Mouse (Mus musculus) thymus, adult 2 months (tissue): ENCODE measurements around the gene Babam2. TPM values are rescaled to one million over a fixed set of nuclear protein-coding genes. Genes with fewer than 3 reads are reported as not detected.

Experiments used
- DNase-seq: peaks from one replicate; pipeline ENCODE4 v3.0.0; 2021
- H3K27ac ChIP-seq: fragments of 200-500 bp; 2 replicates; pipeline ENCODE4 v1.5.1; 2012; ENCODE audit warnings: low read length, control low read depth; ENCODE audit not compliant: control insufficient read depth, insufficient read depth
- H3K27me3 ChIP-seq: fragments of 200-500 bp; 2 replicates; pipeline ENCODE4 v1.6.1; 2012; ENCODE audit warnings: mild to moderate bottlenecking, low read length, moderate library complexity, mixed read lengths; ENCODE audit not compliant: control insufficient read depth, insufficient read depth
- H3K36me3 ChIP-seq: fragments of 200-500 bp; 2 replicates; pipeline ENCODE4 v1.6.1; 2012; ENCODE audit warnings: mild to moderate bottlenecking, low read length, moderate library complexity; ENCODE audit not compliant: control insufficient read depth, insufficient read depth
- H3K4me1 ChIP-seq: fragments of 200-500 bp; replicated peaks from 2 replicates; pipeline ENCODE4 v1.6.1; 2012; ENCODE audit warnings: low read length; ENCODE audit not compliant: control insufficient read depth, insufficient read depth
- H3K4me3 ChIP-seq: fragments of 200-500 bp; 2 replicates; pipeline ENCODE4 v1.5.1; 2012; ENCODE audit warnings: mild to moderate bottlenecking, low read length, control low read depth, moderate library complexity; ENCODE audit not compliant: control insufficient read depth, insufficient read depth
- CTCF ChIP-seq: fragments of 200-500 bp; IDR thresholded peaks from 2 replicates; pipeline ENCODE4 v1.5.1; 2012; ENCODE audit warnings: mild to moderate bottlenecking, control low read depth, low read length, moderate library complexity, borderline replicate concordance; ENCODE audit not compliant: control insufficient read depth, poor library complexity, insufficient read depth; ENCODE audit errors: extremely low read depth
- POLR2A ChIP-seq: fragments of 200-500 bp; IDR thresholded peaks from 2 replicates; pipeline ENCODE4 v1.6.1; 2012; ENCODE audit warnings: mild to moderate bottlenecking, low read length, control low read depth, moderate library complexity; ENCODE audit not compliant: control insufficient read depth, poor library complexity, insufficient read depth; ENCODE audit errors: extremely low read depth
- WGBS: fragments of 180-500 bp; shearing (Covaris S2); methylation state at CpG from one replicate; pipeline ENCODE4 v1.1.7; 2018; 5-methylcytosine and 5-hydroxymethylcytosine counted together
- polyA plus RNA-seq: library from polyadenylated mRNA; depleted of rRNA; stranded (reverse); fragments of >200 nt; gene quantifications from 2 replicates; pipeline ENCODE4 v1.2.3, GENCODE M21; 2012

Gene Babam2
- polyA plus RNA-seq, 1 experiment = 16.1 TPM

DNA sequence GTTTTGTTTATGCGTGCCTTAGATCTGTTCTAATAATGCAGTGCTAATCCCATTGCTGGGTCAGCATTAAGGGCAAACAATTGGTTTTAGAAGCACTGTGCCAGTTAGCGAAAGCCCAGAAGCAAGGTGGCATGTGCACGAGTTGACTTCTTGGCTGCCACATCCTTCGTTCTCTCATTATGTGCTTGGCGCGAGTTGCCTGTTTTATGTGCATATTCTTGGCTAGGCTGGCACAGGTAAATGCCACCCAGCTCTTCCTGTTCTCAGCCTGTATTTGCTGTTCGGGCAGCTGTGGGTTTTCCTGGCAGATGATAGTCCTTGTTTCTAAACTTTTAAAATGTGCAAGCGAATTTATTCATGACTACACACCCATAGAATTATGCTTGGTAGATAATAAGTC lies 262.4 kb downstream of the Babam2 start:
- no peak for DNase-seq
- no peaks in the 10 kb centered on the region for H3K36me3 ChIP-seq
- no peak overlapping the region for H3K27ac ChIP-seq
- peaks cover 17% of the 10 kb centered on the region for H3K4me1 ChIP-seq
- no peaks in the 10 kb centered on the region for H3K27me3 ChIP-seq
- H3K4me3 ChIP-seq = no peak overlapping the region
- 91% methylated on average over 8 of the region's 8 CpGs for WGBS
- no peak for TF ChIP-seq POLR2A
- no peak for TF ChIP-seq CTCF

DNA sequence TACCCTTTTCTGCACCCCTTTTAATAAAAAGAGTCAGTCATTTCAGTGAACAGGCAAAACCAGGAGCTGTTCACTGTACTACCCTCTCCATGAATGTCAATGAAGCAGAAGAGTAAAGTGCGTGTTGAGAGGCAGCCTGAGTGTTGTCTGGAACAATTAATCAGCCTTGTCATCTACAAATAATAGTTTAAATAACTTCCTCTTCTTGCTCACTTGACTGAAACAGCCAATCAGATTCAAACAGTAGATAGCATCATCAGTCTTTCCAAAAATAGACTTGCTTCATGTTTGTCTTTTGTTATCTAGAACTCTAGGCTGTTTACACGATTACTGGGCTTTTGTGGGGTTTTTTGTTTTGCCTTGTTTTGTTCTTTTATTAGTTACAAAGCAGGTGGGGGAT lies 263.9 kb downstream of the Babam2 start:
- 70% methylated on average over 2 of the region's 2 CpGs for WGBS
- no peaks in the 10 kb centered on the region for H3K36me3 ChIP-seq
- no peak for TF ChIP-seq CTCF
- TF ChIP-seq POLR2A = no peak
- peaks cover 16% of the 10 kb centered on the region for H3K4me1 ChIP-seq
- H3K4me3 ChIP-seq = no peak overlapping the region
- no peaks in the 10 kb centered on the region for H3K27me3 ChIP-seq
- DNase-seq = no peak
- H3K27ac ChIP-seq = no peak overlapping the region

- Histone ChIP-seq H3K27ac (no peak overlapping the region), H3K4me1 (peaks cover 18% of the 10 kb centered on the region), H3K27me3 (no peaks in the 10 kb centered on the region), H3K4me3 (no peak overlapping the region), H3K36me3 (no peaks in the 10 kb centered on the region)
- TF ChIP-seq POLR2A = no peak
- TF ChIP-seq CTCF = no peak
- peak; percentile 51 for DNase-seq
- WGBS = 20% methylated on average over 3 of the region's 3 CpGs
Observed at GRCm38 (mm10) chr5:31962346-31962745, 264.9 kb downstream of the Babam2 start.

DNA sequence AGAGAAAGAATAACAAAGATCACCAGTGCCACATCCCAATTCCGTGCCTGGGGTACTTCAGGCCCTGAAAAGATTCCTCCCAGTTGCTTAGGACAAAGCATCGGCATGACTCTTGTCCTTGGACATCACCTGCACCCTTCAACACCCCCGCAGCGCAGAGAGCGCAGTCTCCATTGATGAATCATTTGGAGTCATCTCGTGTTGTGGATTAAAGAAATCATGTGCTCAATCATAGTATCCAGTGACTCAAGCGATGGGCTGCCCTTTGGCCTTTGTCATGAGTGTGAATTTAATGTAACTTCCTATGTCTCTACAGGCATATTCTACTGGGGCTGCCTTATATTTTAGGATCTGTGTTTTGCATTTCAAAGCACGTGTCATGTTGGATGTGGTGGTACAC lies 265.9 kb downstream of the Babam2 start:
- DNase-seq = no peak
- peak overlapping the region; percentile 72 for H3K27ac ChIP-seq
- H3K27me3 ChIP-seq = no peaks in the 10 kb centered on the region
- no peak overlapping the region for H3K4me3 ChIP-seq
- 86% methylated on average over 8 of the region's 8 CpGs for WGBS
- TF ChIP-seq POLR2A (no peak), CTCF (no peak)
- no peaks in the 10 kb centered on the region for H3K36me3 ChIP-seq
- peaks cover 27% of the 10 kb centered on the region for H3K4me1 ChIP-seq

GRCm38 (mm10) chr5:31963851-31964250 lies 266.4 kb downstream of the Babam2 start:
- Histone ChIP-seq H3K27ac (no peak overlapping the region; the same call in 1 of the 2 replicates), H3K4me1 (peaks cover 27% of the 10 kb centered on the region), H3K4me3 (no peak overlapping the region), H3K27me3 (no peaks in the 10 kb centered on the region), H3K36me3 (no peaks in the 10 kb centered on the region)
- peak; percentile 76 for DNase-seq
- TF ChIP-seq CTCF = no peak
- WGBS = 9% methylated on average over 2 of the region's 2 CpGs

- no peak for TF ChIP-seq CTCF
- no peak for TF ChIP-seq POLR2A
- Histone ChIP-seq H3K27ac (no peak overlapping the region), H3K27me3 (no peaks in the 10 kb centered on the region), H3K4me1 (peaks cover 27% of the 10 kb centered on the region), H3K4me3 (no peak overlapping the region), H3K36me3 (no peaks in the 10 kb centered on the region)
- WGBS = 62% methylated on average over 5 of the region's 5 CpGs
- DNase-seq = peak; percentile 30
Observed at GRCm38 (mm10) chr5:31966741-31967140, 269.3 kb downstream of the Babam2 start.

GRCm38 (mm10) chr5:31967526-31967925 lies 270.0 kb downstream of the Babam2 start:
- no peaks in the 10 kb centered on the region for H3K27me3 ChIP-seq
- TF ChIP-seq POLR2A (no peak), CTCF (no peak)
- peaks cover 24% of the 10 kb centered on the region for H3K4me1 ChIP-seq
- H3K27ac ChIP-seq = 0 out of 2 replicates have a peak overlapping the region, but pooled peaks have one; percentile 2
- H3K36me3 ChIP-seq = no peaks in the 10 kb centered on the region
- WGBS = 93% methylated on average over 4 of the region's 4 CpGs
- H3K4me3 ChIP-seq = no peak overlapping the region
- no peak for DNase-seq
